Mouse (Mus musculus) forebrain, postnatal 0 days (tissue): ENCODE data around the gene Gtf2h3. TPM values are rescaled to one million over a fixed set of nuclear protein-coding genes. Genes with fewer than 3 reads are reported as not detected.

Experiments used
- ATAC-seq: fragments of 200-750 bp; cut with Nextera tagmentation; 2 replicates; pipeline ENCODE4 v1.8.0; 2017; ENCODE audit warnings: mild to moderate bottlenecking, moderate library complexity
- DNase-seq: peaks from one replicate; pipeline ENCODE4 v3.0.0-alpha.2; 2015
- H3K27ac ChIP-seq: fragments of 300-500 bp; sonication (generic); 2 replicates; pipeline ENCODE4 v1.5.1; 2014; ENCODE audit warnings: low read depth, mild to moderate bottlenecking, antibody characterized with exemption, low read length, moderate library complexity, mixed read lengths
- H3K27me3 ChIP-seq: fragments of 300-500 bp; sonication (generic); 2 replicates; pipeline ENCODE4 v1.6.1; 2014; ENCODE audit warnings: mild to moderate bottlenecking, low read length, mixed read lengths; ENCODE audit not compliant: insufficient read depth
- H3K36me3 ChIP-seq: fragments of 300-500 bp; sonication (generic); 2 replicates; pipeline ENCODE4 v1.6.1; 2014; ENCODE audit warnings: mild to moderate bottlenecking, moderate library complexity; ENCODE audit not compliant: insufficient read depth
- H3K4me1 ChIP-seq: fragments of 300-500 bp; sonication (generic); 2 replicates; pipeline ENCODE4 v1.6.1; 2014; ENCODE audit warnings: antibody characterized with exemption; ENCODE audit not compliant: insufficient read depth
- H3K4me2 ChIP-seq: fragments of 300-500 bp; sonication (generic); 2 replicates; pipeline ENCODE4 v1.6.1; 2014; ENCODE audit warnings: low read depth, mild to moderate bottlenecking, moderate library complexity
- H3K4me3 ChIP-seq: fragments of 300-500 bp; sonication (generic); 2 replicates; pipeline ENCODE4 v1.5.1; 2014; ENCODE audit warnings: low read depth, low read length, mixed read lengths
- H3K9ac ChIP-seq: fragments of 300-500 bp; sonication (generic); 2 replicates; pipeline ENCODE4 v1.6.1; 2014; ENCODE audit warnings: mild to moderate bottlenecking
- H3K9me3 ChIP-seq: fragments of 300-500 bp; sonication (generic); 2 replicates; pipeline ENCODE4 v1.6.1; 2016; ENCODE audit warnings: low read length
- CTCF ChIP-seq: sonication (generic); IDR thresholded peaks from 2 replicates; pipeline ENCODE4 v1.5.1; 2016; ENCODE audit warnings: antibody characterized with exemption, control low read depth, low read depth
- WGBS: fragments of 180-500 bp; shearing (Covaris S2); extraction: QIAGEN DNeasy Blood & Tissue Kit; methylation state at CpG from one replicate; pipeline ENCODE4 v1.1.7; 2014; 5-methylcytosine and 5-hydroxymethylcytosine counted together
- polyA plus RNA-seq: library from polyadenylated mRNA; unstranded; fragments of >200 nt; fragmentation: Nextera tagmentation; extraction: Ambion mirVana; gene quantifications from 2 replicates; pipeline ENCODE4 v1.2.1, GENCODE M21; 2015
- total RNA-seq: library from RNA; depleted of rRNA; stranded (reverse); fragments of >200 nt; gene quantifications from 2 replicates; pipeline ENCODE4 v1.2.3, GENCODE M21; 2014

Gtf2h3 gene
- total and polyA plus RNA-seq, 2 experiments from 2014 or later, result 33.2 to 35.0 TPM

- peaks cover 5% of the 10 kb centered on the region; the same call in 1 of the 2 replicates for H3K4me1 ChIP-seq
- no peaks in the 10 kb centered on the region for H3K27me3 ChIP-seq
- DNase-seq, result no peak
- no peaks in the 10 kb centered on the region for H3K9me3 ChIP-seq
- no peaks in the 10 kb centered on the region for H3K36me3 ChIP-seq
- H3K9ac ChIP-seq, result no peak overlapping the region
- no peak for TF ChIP-seq CTCF
- no peak overlapping the region for H3K27ac ChIP-seq
- H3K4me2 ChIP-seq, result no peak overlapping the region
- no peak for ATAC-seq
- 65% methylated on average over 5 of the region's 5 CpGs for WGBS
- no peak overlapping the region for H3K4me3 ChIP-seq
Measured at GRCm38 (mm10) chr5:124535016-124535415, 43.9 kb upstream of the Gtf2h3 start.

DNA sequence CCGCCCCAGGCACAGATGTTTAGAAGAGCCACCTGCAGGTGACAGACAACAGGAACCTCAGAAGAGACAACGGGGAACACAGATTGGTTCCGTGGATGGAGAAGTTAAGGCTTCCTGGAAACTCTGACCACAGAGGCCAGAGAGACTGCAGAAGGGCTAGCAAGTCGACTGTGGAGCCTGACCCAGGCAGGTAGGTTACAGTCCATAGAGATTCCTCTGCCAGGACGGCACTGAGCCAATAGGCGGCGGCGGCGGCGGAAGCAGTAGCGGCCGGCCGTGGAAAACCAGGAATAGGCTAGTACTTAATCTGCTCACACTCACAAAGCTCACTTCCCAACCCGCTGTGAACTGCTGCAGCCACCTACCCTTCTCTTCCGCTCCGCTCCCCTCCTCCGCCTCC lies 42.2 kb upstream of the Gtf2h3 start:
- peaks cover 2% of the 10 kb centered on the region; the same call in 1 of the 2 replicates for H3K4me1 ChIP-seq
- DNase-seq (no peak), ATAC-seq (no peak)
- H3K36me3 ChIP-seq, result no peaks in the 10 kb centered on the region
- H3K9ac ChIP-seq, result no peak overlapping the region
- H3K9me3 ChIP-seq, result no peaks in the 10 kb centered on the region
- H3K4me3 ChIP-seq, result no peak overlapping the region
- TF ChIP-seq CTCF, result no peak
- no peaks in the 10 kb centered on the region for H3K27me3 ChIP-seq
- H3K27ac ChIP-seq, result no peak overlapping the region
- WGBS, result 6% methylated on average over 17 of the region's 17 CpGs
- peak overlapping the region; percentile 19 for H3K4me2 ChIP-seq

GRCm38 (mm10) chr5:124538813-124539792 lies 39.8 kb upstream of the Gtf2h3 start:
- H3K9ac ChIP-seq, result no peak overlapping the region
- TF ChIP-seq CTCF, result peak; percentile 51
- WGBS, result 75% methylated on average over 14 of the region's 16 CpGs
- no peaks in the 10 kb centered on the region for H3K27me3 ChIP-seq
- peak; percentile 26 for DNase-seq
- H3K4me2 ChIP-seq, result no peak overlapping the region
- no peak overlapping the region for H3K4me3 ChIP-seq
- peaks cover 7% of the 10 kb centered on the region for H3K4me1 ChIP-seq
- no peak overlapping the region for H3K27ac ChIP-seq
- H3K9me3 ChIP-seq, result no peaks in the 10 kb centered on the region
- H3K36me3 ChIP-seq, result peaks cover 3% of the 10 kb centered on the region
- ATAC-seq, result no peak

GRCm38 (mm10) chr5:124539905-124540304 lies 39.0 kb upstream of the Gtf2h3 start:
- TF ChIP-seq CTCF, result no peak
- no peak overlapping the region; the same call in 1 of the 2 replicates for H3K9ac ChIP-seq
- H3K4me3 ChIP-seq, result peak overlapping the region; percentile 76
- ATAC-seq, result no peak
- H3K36me3 ChIP-seq, result peaks cover 10% of the 10 kb centered on the region
- peaks cover 7% of the 10 kb centered on the region for H3K4me1 ChIP-seq
- no peaks in the 10 kb centered on the region for H3K27me3 ChIP-seq
- 80% methylated on average over 4 of the region's 4 CpGs for WGBS
- H3K27ac ChIP-seq, result peak overlapping the region; percentile 67
- H3K4me2 ChIP-seq, result peak overlapping the region; percentile 34
- no peak for DNase-seq
- H3K9me3 ChIP-seq, result no peaks in the 10 kb centered on the region

- WGBS, result 2% methylated on average over 35 of the region's 35 CpGs
- peak; percentile 98 for DNase-seq
- peak; percentile 48 for TF ChIP-seq CTCF
- H3K27ac ChIP-seq, result peak within 1 kb of the TSS; percentile 72
- peak; percentile 98 for ATAC-seq
- peak within 1 kb of the TSS; percentile 76 for H3K4me3 ChIP-seq
- peak within 1 kb of the TSS; percentile 82 for H3K4me2 ChIP-seq
- H3K36me3 ChIP-seq, result peaks cover 14% of the 10 kb centered on the region
- no peaks in the 10 kb centered on the region for H3K27me3 ChIP-seq
- peak within 1 kb of the TSS; percentile 66 for H3K9ac ChIP-seq
- no peaks in the 10 kb centered on the region for H3K9me3 ChIP-seq
- H3K4me1 ChIP-seq, result peaks cover 7% of the 10 kb centered on the region
Measured at GRCm38 (mm10) chr5:124540383-124540786, 38.6 kb upstream of the Gtf2h3 start, which contains the start of gene Tmed2. Gene Tmed2 (plus strand): TSS chr5:124540695.

DNA sequence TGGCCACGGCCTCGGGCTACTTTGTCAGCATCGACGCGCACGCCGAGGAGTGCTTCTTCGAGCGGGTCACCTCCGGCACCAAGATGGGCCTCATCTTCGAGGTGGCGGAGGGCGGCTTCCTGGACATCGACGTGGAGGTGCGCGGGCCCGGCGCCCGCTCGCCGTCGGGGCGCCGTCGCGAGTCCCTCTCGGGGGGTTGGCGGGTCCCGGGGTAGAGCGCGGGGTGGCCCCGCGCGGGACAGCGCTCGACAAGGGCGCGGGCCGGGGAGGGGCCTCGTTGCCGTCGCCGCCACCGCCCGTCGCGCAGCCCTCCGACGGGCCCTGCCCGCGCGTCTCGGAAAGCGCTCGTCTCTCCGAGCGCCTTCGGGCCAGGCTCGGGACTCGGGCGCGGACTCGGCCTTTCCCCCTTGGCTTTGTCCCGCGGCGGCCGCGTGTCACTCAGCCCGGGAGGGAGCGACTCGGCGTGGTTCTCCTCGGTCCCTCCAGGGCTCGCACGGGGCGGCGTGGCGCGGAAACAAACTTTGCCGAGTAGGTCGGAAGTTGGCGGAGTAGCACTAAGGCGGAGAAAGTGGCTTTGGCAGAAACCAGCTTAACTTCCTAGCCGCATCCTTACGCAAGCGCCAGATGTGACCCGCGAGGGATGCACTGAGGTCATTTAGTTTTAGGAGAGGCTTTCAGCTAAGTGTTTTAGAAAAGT lies 37.9 kb upstream of the Gtf2h3 start:
- H3K4me3 ChIP-seq, result peak overlapping the region; percentile 76
- H3K27me3 ChIP-seq, result no peaks in the 10 kb centered on the region
- H3K36me3 ChIP-seq, result peaks cover 20% of the 10 kb centered on the region
- 3% methylated on average over 77 of the region's 89 CpGs for WGBS
- DNase-seq (peak; percentile 69), ATAC-seq (peak; percentile 80)
- H3K9me3 ChIP-seq, result no peaks in the 10 kb centered on the region
- TF ChIP-seq CTCF, result no peak
- H3K27ac ChIP-seq, result peak overlapping the region; percentile 72
- H3K9ac ChIP-seq, result peak overlapping the region; percentile 66
- H3K4me1 ChIP-seq, result peaks cover 7% of the 10 kb centered on the region
- H3K4me2 ChIP-seq, result peak overlapping the region; percentile 82
